Mouse (Mus musculus): ENCODE results near the gene Tlr2. TPM values are rescaled to one million over a fixed set of nuclear protein-coding genes. Genes with fewer than 3 reads are reported as not detected.

The Tlr2 gene
- polyA plus RNA-seq, 1 experiment from 2014 or later = 41.5 TPM

GRCm38 (mm10) chr3:83859071-83859470, 17.5 kb upstream of the Tlr2 start:
- no peak overlapping the region for H3K4me3 ChIP-seq (ENCODE audit: inconsistent target)
- WGBS (ENCODE audit: missing documents) = 54% methylated on average over 3 of the region's 3 CpGs
- H3K36me3 ChIP-seq (ENCODE audit: inconsistent target) = no peaks in the 10 kb centered on the region
- H3K79me2 ChIP-seq (ENCODE audit: inconsistent target) = no peaks in the 10 kb centered on the region
- H3K27ac ChIP-seq = no peak overlapping the region

- H3K36me3 ChIP-seq (ENCODE audit: inconsistent target) = no peaks in the 10 kb centered on the region
- H3K79me2 ChIP-seq (ENCODE audit: inconsistent target) = no peaks in the 10 kb centered on the region
- no peak overlapping the region for H3K27ac ChIP-seq
- 95% methylated on average over 13 of the region's 13 CpGs for WGBS (ENCODE audit: missing documents)
- no peak overlapping the region for H3K4me3 ChIP-seq (ENCODE audit: inconsistent target)
Measured at GRCm38 (mm10) chr3:83857621-83858020, 16.1 kb upstream of the Tlr2 start.

- no peaks in the 10 kb centered on the region for H3K79me2 ChIP-seq (ENCODE audit: inconsistent target)
- no peak overlapping the region for H3K4me3 ChIP-seq (ENCODE audit: inconsistent target)
- H3K27ac ChIP-seq = no peak overlapping the region
- H3K36me3 ChIP-seq (ENCODE audit: inconsistent target) = no peaks in the 10 kb centered on the region
- WGBS (ENCODE audit: missing documents) = 64% methylated on average over 5 of the region's 5 CpGs
Measured at GRCm38 (mm10) chr3:83855643-83856042, 14.1 kb upstream of the Tlr2 start.

GRCm38 (mm10) chr3:83849341-83849740, 7.8 kb upstream of the Tlr2 start:
- H3K36me3 ChIP-seq (ENCODE audit: inconsistent target) = no peaks in the 10 kb centered on the region

GRCm38 (mm10) chr3:83844766-83845520, 3.4 kb upstream of the Tlr2 start:
- peaks cover 11% of the 10 kb centered on the region; the same call in 1 of the 2 replicates for H3K79me2 ChIP-seq (ENCODE audit: inconsistent target)
- no peak overlapping the region for H3K4me3 ChIP-seq (ENCODE audit: inconsistent target)
- peak overlapping the region; percentile 83 for H3K27ac ChIP-seq
- no peaks in the 10 kb centered on the region for H3K36me3 ChIP-seq (ENCODE audit: inconsistent target)
- WGBS (ENCODE audit: missing documents) = 43% methylated on average over 8 of the region's 8 CpGs

More at GRCm38 (mm10) chr3:83849341-83849740, 7.8 kb upstream of the Tlr2 start:
- H3K79me2 ChIP-seq (ENCODE audit: inconsistent target) = no peaks in the 10 kb centered on the region
- no peak overlapping the region for H3K27ac ChIP-seq
- WGBS (ENCODE audit: missing documents) = 86% methylated on average over 2 of the region's 2 CpGs
- no peak overlapping the region for H3K4me3 ChIP-seq (ENCODE audit: inconsistent target)

GRCm38 (mm10) chr3:83839477-83839876, 2.1 kb downstream of the Tlr2 start:
- peak overlapping the region; percentile 90; the same call in 1 of the 2 replicates for H3K4me3 ChIP-seq (ENCODE audit: inconsistent target)
- H3K79me2 ChIP-seq (ENCODE audit: inconsistent target) = peaks cover 53% of the 10 kb centered on the region; the same call in 1 of the 2 replicates
- peak overlapping the region; percentile 83 for H3K27ac ChIP-seq
- H3K36me3 ChIP-seq (ENCODE audit: inconsistent target) = peaks cover 30% of the 10 kb centered on the region; the same call in 1 of the 2 replicates
- WGBS (ENCODE audit: missing documents) = 2% methylated on average over 5 of the region's 5 CpGs

- Histone ChIP-seq H3K27ac (no peak overlapping the region), H3K79me2 (ENCODE audit: inconsistent target) (peaks cover 53% of the 10 kb centered on the region; the same call in 1 of the 2 replicates), H3K36me3 (ENCODE audit: inconsistent target) (peaks cover 30% of the 10 kb centered on the region; the same call in 1 of the 2 replicates), H3K4me3 (ENCODE audit: inconsistent target) (no peak overlapping the region)
- 91% methylated on average over 14 of the region's 15 CpGs for WGBS (ENCODE audit: missing documents)
Measured at GRCm38 (mm10) chr3:83836685-83837084, 4.9 kb downstream of the Tlr2 start.

- Histone ChIP-seq H3K27ac (no peak overlapping the region), H3K36me3 (ENCODE audit: inconsistent target) (no peaks in the 10 kb centered on the region), H3K79me2 (ENCODE audit: inconsistent target) (no peaks in the 10 kb centered on the region), H3K4me3 (ENCODE audit: inconsistent target) (no peak overlapping the region)
- WGBS (ENCODE audit: missing documents) = 80% methylated on average over 5 of the region's 5 CpGs
Measured at GRCm38 (mm10) chr3:83828145-83828611, 13.4 kb downstream of the Tlr2 start.

GRCm38 (mm10) chr3:83827684-83828083, 13.9 kb downstream of the Tlr2 start:
- Histone ChIP-seq H3K27ac (no peak overlapping the region), H3K36me3 (ENCODE audit: inconsistent target) (no peaks in the 10 kb centered on the region), H3K79me2 (ENCODE audit: inconsistent target) (no peaks in the 10 kb centered on the region), H3K4me3 (ENCODE audit: inconsistent target) (no peak overlapping the region)
- 97% methylated on average over 9 of the region's 9 CpGs for WGBS (ENCODE audit: missing documents)

GRCm38 (mm10) chr3:83823774-83824173, 17.8 kb downstream of the Tlr2 start:
- no peak overlapping the region for H3K4me3 ChIP-seq (ENCODE audit: inconsistent target)
- H3K27ac ChIP-seq = no peak overlapping the region
- H3K79me2 ChIP-seq (ENCODE audit: inconsistent target) = no peaks in the 10 kb centered on the region
- 55% methylated on average over 4 of the region's 4 CpGs for WGBS (ENCODE audit: missing documents)
- H3K36me3 ChIP-seq (ENCODE audit: inconsistent target) = no peaks in the 10 kb centered on the region

- Histone ChIP-seq H3K4me3 (ENCODE audit: inconsistent target) (no peak overlapping the region), H3K27ac (no peak overlapping the region), H3K79me2 (ENCODE audit: inconsistent target) (no peaks in the 10 kb centered on the region), H3K36me3 (ENCODE audit: inconsistent target) (no peaks in the 10 kb centered on the region)
- WGBS (ENCODE audit: missing documents) = 94% methylated on average over 4 of the region's 4 CpGs
Measured at GRCm38 (mm10) chr3:83816372-83816925, 25.1 kb downstream of the Tlr2 start.

- Histone ChIP-seq H3K27ac (peak overlapping the region; percentile 83), H3K79me2 (ENCODE audit: inconsistent target) (no peaks in the 10 kb centered on the region)
Measured at GRCm38 (mm10) chr3:83812863-83813262, 28.7 kb downstream of the Tlr2 start.

GRCm38 (mm10) chr3:83811987-83812386, 29.6 kb downstream of the Tlr2 start:
- H3K36me3 ChIP-seq (ENCODE audit: inconsistent target) = no peaks in the 10 kb centered on the region
- 0% methylated on average over 7 of the region's 7 CpGs for WGBS (ENCODE audit: missing documents)
- peak overlapping the region; percentile 83 for H3K27ac ChIP-seq
- no peaks in the 10 kb centered on the region for H3K79me2 ChIP-seq (ENCODE audit: inconsistent target)
- H3K4me3 ChIP-seq (ENCODE audit: inconsistent target) = no peak overlapping the region

More at GRCm38 (mm10) chr3:83812863-83813262, 28.7 kb downstream of the Tlr2 start:
- no peaks in the 10 kb centered on the region for H3K36me3 ChIP-seq (ENCODE audit: inconsistent target)
- H3K4me3 ChIP-seq (ENCODE audit: inconsistent target) = no peak overlapping the region

GRCm38 (mm10) chr3:83808483-83808882, 33.1 kb downstream of the Tlr2 start:
- Histone ChIP-seq H3K36me3 (ENCODE audit: inconsistent target) (no peaks in the 10 kb centered on the region), H3K27ac (no peak overlapping the region), H3K4me3 (ENCODE audit: inconsistent target) (no peak overlapping the region), H3K79me2 (ENCODE audit: inconsistent target) (no peaks in the 10 kb centered on the region)
- 89% methylated on average over 11 of the region's 12 CpGs for WGBS (ENCODE audit: missing documents)

- WGBS (ENCODE audit: missing documents) = 97% methylated on average over 4 of the region's 4 CpGs
- no peaks in the 10 kb centered on the region for H3K36me3 ChIP-seq (ENCODE audit: inconsistent target)
- no peak overlapping the region for H3K4me3 ChIP-seq (ENCODE audit: inconsistent target)
- H3K79me2 ChIP-seq (ENCODE audit: inconsistent target) = no peaks in the 10 kb centered on the region
- H3K27ac ChIP-seq = no peak overlapping the region
Measured at GRCm38 (mm10) chr3:83801649-83802155, 39.9 kb downstream of the Tlr2 start.

Data from macrophage (primary cell).